Mouse (Mus musculus): ENCODE results near the gene Smpd3. TPM values are rescaled to one million over a fixed set of nuclear protein-coding genes. Genes with fewer than 3 reads are reported as not detected.

Smpd3 gene
- total and polyA plus RNA-seq, 2 experiments from 2014 or later, result 81.5 to 111 TPM

GRCm38 (mm10) chr8:106298261-106298660 lies 39.5 kb downstream of the Smpd3 start:
- TF ChIP-seq CTCF (IDR thresholded peaks at IDR 0.05), result no peak
- 73% methylated on average over 5 of the region's 5 CpGs for WGBS
- ATAC-seq (ENCODE audit: low FRiP score), result no peak

GRCm38 (mm10) chr8:106292484-106293396 lies 45.0 kb downstream of the Smpd3 start:
- DNase-seq (ENCODE audit: low spot score) (no peak), ATAC-seq (ENCODE audit: low FRiP score) (no peak)
- Histone ChIP-seq H3K4me2 (ENCODE audit: low read depth, low read length, poor library complexity, severe bottlenecking) (no peak overlapping the region), H3K36me3 (ENCODE audit: insufficient read depth, low read length) (peaks cover under 1% of the 10 kb centered on the region; the same call in 1 of the 2 replicates), H3K9ac (replicated peaks; ENCODE audit: low read length, poor library complexity, severe bottlenecking) (no peak overlapping the region), H3K4me3 (ENCODE audit: low read depth, low read length) (no peak overlapping the region), H3K27ac (ENCODE audit: low read depth, low read length) (no peak overlapping the region), H3K9me3 (ENCODE audit: low read length) (no peaks in the 10 kb centered on the region), H3K27me3 (ENCODE audit: insufficient read depth, low read length) (no peaks in the 10 kb centered on the region), H3K4me1 (ENCODE audit: insufficient read depth, low read length) (no peaks in the 10 kb centered on the region; the same call in 1 of the 2 replicates)
- no peak for TF ChIP-seq CTCF (IDR thresholded peaks at IDR 0.05)
- WGBS, result 66% methylated on average over 20 of the region's 20 CpGs

More at GRCm38 (mm10) chr8:106298261-106298660, 39.5 kb downstream of the Smpd3 start:
- Histone ChIP-seq H3K4me1 (ENCODE audit: insufficient read depth, low read length) (peaks cover 6% of the 10 kb centered on the region; the same call in 1 of the 2 replicates), H3K36me3 (ENCODE audit: insufficient read depth, low read length) (no peaks in the 10 kb centered on the region), H3K4me3 (ENCODE audit: low read depth, low read length) (no peak overlapping the region), H3K9ac (replicated peaks; ENCODE audit: low read length, poor library complexity, severe bottlenecking) (no peak overlapping the region), H3K4me2 (ENCODE audit: low read depth, low read length, poor library complexity, severe bottlenecking) (no peak overlapping the region), H3K27me3 (ENCODE audit: insufficient read depth, low read length) (no peaks in the 10 kb centered on the region), H3K27ac (ENCODE audit: low read depth, low read length) (no peak overlapping the region), H3K9me3 (ENCODE audit: low read length) (no peaks in the 10 kb centered on the region)
- no peak for DNase-seq (ENCODE audit: low spot score)

- Histone ChIP-seq H3K9me3 (ENCODE audit: low read length) (no peaks in the 10 kb centered on the region), H3K4me3 (ENCODE audit: low read depth, low read length) (no peak overlapping the region), H3K36me3 (ENCODE audit: insufficient read depth, low read length) (peaks cover 3% of the 10 kb centered on the region; the same call in 1 of the 2 replicates), H3K27me3 (ENCODE audit: insufficient read depth, low read length) (no peaks in the 10 kb centered on the region), H3K27ac (ENCODE audit: low read depth, low read length) (no peak overlapping the region), H3K4me2 (ENCODE audit: low read depth, low read length, poor library complexity, severe bottlenecking) (no peak overlapping the region), H3K4me1 (ENCODE audit: insufficient read depth, low read length) (no peaks in the 10 kb centered on the region; the same call in 1 of the 2 replicates), H3K9ac (replicated peaks; ENCODE audit: low read length, poor library complexity, severe bottlenecking) (no peak overlapping the region)
- 49% methylated on average over 7 of the region's 7 CpGs for WGBS
- no peak for TF ChIP-seq CTCF (IDR thresholded peaks at IDR 0.05)
- ATAC-seq (ENCODE audit: low FRiP score), result no peak
- no peak for DNase-seq (ENCODE audit: low spot score)
Measured at GRCm38 (mm10) chr8:106289464-106289863, 48.3 kb downstream of the Smpd3 start.

GRCm38 (mm10) chr8:106288732-106289131 lies 49.1 kb downstream of the Smpd3 start:
- no peak for TF ChIP-seq CTCF (IDR thresholded peaks at IDR 0.05)
- WGBS, result 43% methylated on average over 2 of the region's 3 CpGs
- Histone ChIP-seq H3K4me2 (ENCODE audit: low read depth, low read length, poor library complexity, severe bottlenecking) (no peak overlapping the region), H3K9ac (replicated peaks; ENCODE audit: low read length, poor library complexity, severe bottlenecking) (no peak overlapping the region), H3K36me3 (ENCODE audit: insufficient read depth, low read length) (peaks cover 3% of the 10 kb centered on the region; the same call in 1 of the 2 replicates), H3K4me1 (ENCODE audit: insufficient read depth, low read length) (no peaks in the 10 kb centered on the region; the same call in 1 of the 2 replicates), H3K27me3 (ENCODE audit: insufficient read depth, low read length) (no peaks in the 10 kb centered on the region), H3K4me3 (ENCODE audit: low read depth, low read length) (no peak overlapping the region), H3K27ac (ENCODE audit: low read depth, low read length) (no peak overlapping the region), H3K9me3 (ENCODE audit: low read length) (no peaks in the 10 kb centered on the region)
- ATAC-seq (ENCODE audit: low FRiP score) (no peak), DNase-seq (ENCODE audit: low spot score) (no peak)

- 26% methylated on average over 2 of the region's 2 CpGs for WGBS
- DNase-seq (ENCODE audit: low spot score), result no peak
- Histone ChIP-seq H3K4me2 (ENCODE audit: low read depth, low read length, poor library complexity, severe bottlenecking) (no peak overlapping the region), H3K27me3 (ENCODE audit: insufficient read depth, low read length) (no peaks in the 10 kb centered on the region), H3K9me3 (ENCODE audit: low read length) (no peaks in the 10 kb centered on the region), H3K36me3 (ENCODE audit: insufficient read depth, low read length) (peaks cover 3% of the 10 kb centered on the region; the same call in 1 of the 2 replicates), H3K4me3 (ENCODE audit: low read depth, low read length) (no peak overlapping the region), H3K27ac (ENCODE audit: low read depth, low read length) (no peak overlapping the region), H3K4me1 (ENCODE audit: insufficient read depth, low read length) (no peaks in the 10 kb centered on the region), H3K9ac (replicated peaks; ENCODE audit: low read length, poor library complexity, severe bottlenecking) (no peak overlapping the region)
- no peak for TF ChIP-seq CTCF (IDR thresholded peaks at IDR 0.05)
- no peak for ATAC-seq (ENCODE audit: low FRiP score)
Measured at GRCm38 (mm10) chr8:106287445-106287844, 50.3 kb downstream of the Smpd3 start.

GRCm38 (mm10) chr8:106280844-106281243 lies 56.9 kb downstream of the Smpd3 start:
- DNase-seq (ENCODE audit: low spot score) (no peak), ATAC-seq (ENCODE audit: low FRiP score) (no peak)
- Histone ChIP-seq H3K27ac (ENCODE audit: low read depth, low read length) (no peak overlapping the region), H3K9ac (replicated peaks; ENCODE audit: low read length, poor library complexity, severe bottlenecking) (no peak overlapping the region), H3K27me3 (ENCODE audit: insufficient read depth, low read length) (no peaks in the 10 kb centered on the region), H3K4me1 (ENCODE audit: insufficient read depth, low read length) (no peaks in the 10 kb centered on the region), H3K9me3 (ENCODE audit: low read length) (no peaks in the 10 kb centered on the region), H3K4me3 (ENCODE audit: low read depth, low read length) (no peak overlapping the region), H3K36me3 (ENCODE audit: insufficient read depth, low read length) (0 out of 2 replicates have a peak, but pooled peaks cover 10% of the 10 kb centered on the region), H3K4me2 (ENCODE audit: low read depth, low read length, poor library complexity, severe bottlenecking) (no peak overlapping the region)
- WGBS, result 52% methylated on average over 4 of the region's 4 CpGs
- no peak for TF ChIP-seq CTCF (IDR thresholded peaks at IDR 0.05)
